Mouse (Mus musculus) forebrain, embryonic 15.5 days (tissue): ENCODE measurements around the gene Fabp2. TPM values are rescaled to one million over a fixed set of nuclear protein-coding genes. Genes with fewer than 3 reads are reported as not detected.
"Not testable (repeated sequence)": the region's sequence is repeated elsewhere in the genome, so short reads cannot be mapped to it uniquely, and the experiment has no call there.

ENCODE experiments used
- ATAC-seq: fragments of 200-750 bp; cut with Nextera tagmentation; replicated peaks from 2 replicates; pipeline ENCODE4 v1.8.0; 2017; ENCODE audit warnings: mild to moderate bottlenecking, moderate TSS enrichment, moderate library complexity
- H3K27ac ChIP-seq: fragments of 300-500 bp; sonication (generic); replicated peaks from 2 replicates; pipeline ENCODE4 v1.5.1; 2015; ENCODE audit warnings: mild to moderate bottlenecking, inconsistent platforms
- H3K27me3 ChIP-seq: fragments of 300-500 bp; sonication (generic); 2 replicates; pipeline ENCODE4 v1.6.1; 2015; ENCODE audit warnings: inconsistent platforms
- H3K36me3 ChIP-seq: fragments of 300-500 bp; sonication (generic); 2 replicates; pipeline ENCODE4 v1.6.1; 2015; ENCODE audit warnings: mild to moderate bottlenecking, inconsistent platforms
- H3K4me1 ChIP-seq: fragments of 300-500 bp; sonication (generic); 2 replicates; pipeline ENCODE4 v1.6.1; 2015; ENCODE audit warnings: inconsistent platforms
- H3K4me2 ChIP-seq: fragments of 300-500 bp; sonication (generic); replicated peaks from 2 replicates; pipeline ENCODE4 v1.6.1; 2015; ENCODE audit warnings: mild to moderate bottlenecking, inconsistent platforms
- H3K4me3 ChIP-seq: fragments of 300-500 bp; sonication (generic); 2 replicates; pipeline ENCODE4 v1.5.1; 2015; ENCODE audit warnings: mild to moderate bottlenecking, inconsistent platforms
- H3K9ac ChIP-seq: fragments of 300-500 bp; sonication (generic); replicated peaks from 2 replicates; pipeline ENCODE4 v1.6.1; 2015; ENCODE audit warnings: mild to moderate bottlenecking, inconsistent platforms
- H3K9me3 ChIP-seq: fragments of 300-500 bp; sonication (generic); 2 replicates; pipeline ENCODE4 v1.6.1; 2016; ENCODE audit warnings: inconsistent platforms
- WGBS: fragments of 180-500 bp; shearing (Covaris S2); methylation state at CpG from one replicate; pipeline ENCODE4 v1.1.7; 2015; ENCODE audit warnings: mixed read lengths; 5-methylcytosine and 5-hydroxymethylcytosine counted together
- polyA plus RNA-seq: library from polyadenylated mRNA; unstranded; fragments of >200 nt; fragmentation: Nextera tagmentation; extraction: Ambion mirVana; gene quantifications from 2 replicates; pipeline ENCODE4 v1.2.1, GENCODE M21; 2015

Gene Fabp2
- polyA plus RNA-seq, 1 experiment from 2014 or later, result not detected

DNA sequence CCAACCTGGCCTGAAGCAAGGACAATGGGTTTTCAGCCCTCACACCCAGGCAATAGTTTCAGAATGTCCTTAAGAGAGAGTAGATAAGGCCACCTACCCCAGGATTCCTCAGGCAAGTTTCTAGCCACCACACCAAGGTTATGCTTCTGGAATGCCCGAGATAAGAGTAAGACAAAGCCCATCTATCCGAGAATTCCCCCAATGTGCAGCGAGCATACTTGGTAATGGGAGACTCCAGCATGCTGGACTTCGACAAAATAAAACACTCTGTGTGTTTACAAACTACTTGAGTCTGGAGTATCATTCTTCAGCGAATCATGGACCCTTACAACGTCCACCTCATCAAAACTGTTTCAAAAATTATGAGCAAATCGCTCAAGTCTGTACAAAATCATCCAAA, 28.3 kb downstream of the Fabp2 start:
- peak overlapping the region; percentile 53; the same call in 1 of the 2 replicates for H3K4me2 ChIP-seq
- no peaks in the 10 kb centered on the region for H3K9me3 ChIP-seq
- no peaks in the 10 kb centered on the region for H3K27me3 ChIP-seq
- peaks cover 4% of the 10 kb centered on the region; the same call in 1 of the 2 replicates for H3K36me3 ChIP-seq
- whole genome bisulfite sequencing, result 76% methylated on average over 7 of the region's 7 CpGs
- no peak for ATAC-seq
- H3K27ac ChIP-seq, result no peak overlapping the region
- no peak overlapping the region for H3K4me3 ChIP-seq
- no peak overlapping the region for H3K9ac ChIP-seq
- peaks cover 13% of the 10 kb centered on the region for H3K4me1 ChIP-seq

DNA sequence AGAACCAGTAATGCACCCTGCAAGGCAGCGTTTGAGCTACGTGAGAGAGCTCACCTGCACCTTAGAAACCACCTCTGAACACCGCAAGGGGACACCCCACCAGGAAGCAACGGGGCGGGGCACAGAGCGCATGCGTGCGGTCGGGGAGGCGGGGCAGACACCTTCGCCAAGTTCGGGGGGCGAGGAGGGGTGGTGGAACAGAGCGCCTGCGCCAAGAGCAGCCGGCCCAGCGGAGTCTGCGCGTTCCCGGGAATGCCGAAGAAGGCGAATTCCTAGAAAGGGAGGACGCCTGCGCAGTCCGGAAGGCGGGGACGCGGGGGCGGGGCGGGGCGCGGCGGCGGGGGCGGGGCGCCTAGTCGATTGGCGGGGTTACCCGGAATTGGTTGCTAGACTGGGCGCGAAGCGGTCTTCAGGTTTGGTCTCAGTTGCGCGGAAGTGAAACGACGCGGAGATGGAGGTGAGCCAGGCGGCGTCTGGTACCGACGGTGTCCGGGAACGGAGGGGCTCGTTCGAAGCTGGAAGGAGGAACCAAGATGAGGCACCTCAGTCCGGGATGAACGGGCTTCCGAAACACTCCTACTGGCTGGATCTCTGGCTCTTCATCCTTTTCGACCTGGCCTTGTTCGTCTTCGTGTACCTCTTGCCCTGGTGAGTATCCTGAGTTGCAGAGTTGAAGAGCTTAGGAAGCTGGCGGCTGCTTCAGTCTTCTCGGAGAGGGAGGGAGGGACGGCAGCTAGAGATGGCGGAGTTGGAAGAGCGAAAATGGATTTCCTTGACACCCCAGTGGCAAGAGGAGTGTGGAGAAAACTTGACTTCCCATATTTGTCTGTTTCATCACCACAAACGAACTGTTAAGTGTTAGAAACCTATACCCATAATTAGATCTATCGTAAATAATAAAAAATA, 29.4 kb downstream of the Fabp2 start, which contains the start of gene 1810037I17Rik:
Gene 1810037I17Rik (plus strand): TSS at position 195 of the 906 bp plus-strand sequence.
- H3K9ac ChIP-seq, result peak within 1 kb of the TSS; percentile 67
- ATAC-seq, result peak; percentile 99
- under 1% methylated on average over 67 of the region's 68 CpGs for WGBS

DNA sequence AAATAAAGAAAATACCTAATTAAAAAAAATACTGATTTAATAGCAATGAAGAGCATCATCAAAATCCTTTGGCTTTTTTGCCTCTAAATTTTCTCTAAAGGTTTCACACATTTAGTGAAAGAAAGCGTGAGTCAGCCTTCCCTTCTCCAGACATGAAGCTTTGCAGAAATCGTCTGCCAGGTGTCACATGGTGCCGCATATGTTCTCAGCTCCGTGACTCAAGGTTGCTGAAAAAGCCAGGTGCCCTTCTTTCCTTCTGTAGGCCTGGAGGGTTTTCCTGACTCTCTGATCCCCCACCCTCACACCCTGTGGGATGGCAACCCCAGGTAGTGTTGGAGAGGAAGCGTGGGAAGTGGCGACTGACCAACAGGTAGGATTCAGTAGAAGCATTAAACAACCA, 34.9 kb downstream of the Fabp2 start:
- peaks cover 4% of the 10 kb centered on the region; the same call in 1 of the 2 replicates for H3K36me3 ChIP-seq
- H3K9ac ChIP-seq, result no peak overlapping the region
- ATAC-seq, result no peak
- no peaks in the 10 kb centered on the region for H3K9me3 ChIP-seq
- H3K4me1 ChIP-seq, result peaks cover 13% of the 10 kb centered on the region
- no peak overlapping the region for H3K27ac ChIP-seq
- 89% methylated on average over 6 of the region's 6 CpGs for whole genome bisulfite sequencing
- H3K4me2 ChIP-seq, result no peak overlapping the region
- H3K27me3 ChIP-seq, result no peaks in the 10 kb centered on the region
- no peak overlapping the region for H3K4me3 ChIP-seq

More for the DNA sequence above, 29.4 kb downstream of the Fabp2 start, which contains the start of gene 1810037I17Rik:
- H3K4me1 ChIP-seq, result peaks cover 13% of the 10 kb centered on the region
- H3K4me3 ChIP-seq, result peak within 1 kb of the TSS; percentile 63
- peaks cover 4% of the 10 kb centered on the region; the same call in 1 of the 2 replicates for H3K36me3 ChIP-seq
- no peaks in the 10 kb centered on the region for H3K9me3 ChIP-seq
- H3K27ac ChIP-seq, result peak within 1 kb of the TSS; percentile 84
- H3K4me2 ChIP-seq, result peak within 1 kb of the TSS; percentile 53
- no peaks in the 10 kb centered on the region for H3K27me3 ChIP-seq

- no peaks in the 10 kb centered on the region for H3K9me3 ChIP-seq
- WGBS, result 89% methylated on average over 1 of the region's 1 CpGs
- no peak overlapping the region for H3K9ac ChIP-seq
- H3K27me3 ChIP-seq, result no peaks in the 10 kb centered on the region
- 0 out of 2 replicates have a peak, but pooled peaks cover under 1% of the 10 kb centered on the region for H3K36me3 ChIP-seq
- no peaks in the 10 kb centered on the region for H3K4me1 ChIP-seq
- H3K4me3 ChIP-seq, result no peak overlapping the region
- no peak overlapping the region for H3K27ac ChIP-seq
- H3K4me2 ChIP-seq, result no peak overlapping the region
- no peak for ATAC-seq
Observed at GRCm38 (mm10) chr3:122932466-122932865, 37.6 kb downstream of the Fabp2 start.

DNA sequence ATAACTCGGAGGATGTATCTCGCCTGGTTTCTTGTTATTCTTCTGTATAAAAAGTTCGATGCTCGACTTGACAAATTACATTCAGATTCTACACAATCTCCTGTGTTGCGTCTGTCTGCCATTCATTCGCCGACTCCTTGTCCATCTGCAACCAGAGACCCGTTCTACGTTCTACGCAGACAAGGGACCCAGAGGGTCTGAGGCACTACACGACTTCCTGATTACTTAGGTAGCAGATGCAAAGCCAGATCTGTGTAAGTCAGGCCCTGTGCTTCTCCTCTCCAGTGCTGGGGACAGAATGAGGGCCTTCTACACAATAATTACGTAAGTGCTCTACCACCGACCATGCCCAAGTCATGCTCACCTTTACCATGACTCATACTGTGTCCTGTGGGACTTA, 42.3 kb downstream of the Fabp2 start:
- H3K27ac ChIP-seq, H3K9ac ChIP-seq, H3K4me3 ChIP-seq, H3K4me2 ChIP-seq, H3K27me3 ChIP-seq, H3K36me3 ChIP-seq, H3K4me1 ChIP-seq, H3K9me3 ChIP-seq, ATAC-seq: not testable (repeated sequence)
- 67% methylated on average over 13 of the region's 13 CpGs for WGBS

DNA sequence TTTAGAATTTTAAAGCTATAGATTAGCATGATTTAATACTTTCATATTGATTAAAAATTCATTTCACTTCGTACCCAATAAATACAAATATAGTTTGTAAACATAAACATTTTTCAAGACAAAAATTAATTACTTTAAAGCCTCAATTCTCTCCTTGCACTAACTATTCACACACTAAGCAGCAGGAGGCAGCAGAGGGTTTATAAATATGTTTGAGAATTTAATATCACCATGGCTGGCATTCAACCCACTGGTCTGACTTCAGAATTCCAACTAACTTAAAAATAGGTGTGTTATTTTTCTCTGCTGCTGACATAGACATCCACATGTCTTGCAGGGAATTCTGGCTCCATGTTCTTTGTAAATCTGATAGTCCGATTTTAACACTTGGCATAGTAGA, 44.3 kb downstream of the Fabp2 start:
- H3K36me3 ChIP-seq, result no peaks in the 10 kb centered on the region
- H3K4me3 ChIP-seq, result no peak overlapping the region
- no peak overlapping the region for H3K9ac ChIP-seq
- H3K9me3 ChIP-seq, result no peaks in the 10 kb centered on the region
- no peak for ATAC-seq
- H3K4me1 ChIP-seq, result no peaks in the 10 kb centered on the region
- H3K4me2 ChIP-seq, result no peak overlapping the region
- no peak overlapping the region for H3K27ac ChIP-seq
- 81% methylated on average over 2 of the region's 2 CpGs for WGBS
- no peaks in the 10 kb centered on the region for H3K27me3 ChIP-seq

DNA sequence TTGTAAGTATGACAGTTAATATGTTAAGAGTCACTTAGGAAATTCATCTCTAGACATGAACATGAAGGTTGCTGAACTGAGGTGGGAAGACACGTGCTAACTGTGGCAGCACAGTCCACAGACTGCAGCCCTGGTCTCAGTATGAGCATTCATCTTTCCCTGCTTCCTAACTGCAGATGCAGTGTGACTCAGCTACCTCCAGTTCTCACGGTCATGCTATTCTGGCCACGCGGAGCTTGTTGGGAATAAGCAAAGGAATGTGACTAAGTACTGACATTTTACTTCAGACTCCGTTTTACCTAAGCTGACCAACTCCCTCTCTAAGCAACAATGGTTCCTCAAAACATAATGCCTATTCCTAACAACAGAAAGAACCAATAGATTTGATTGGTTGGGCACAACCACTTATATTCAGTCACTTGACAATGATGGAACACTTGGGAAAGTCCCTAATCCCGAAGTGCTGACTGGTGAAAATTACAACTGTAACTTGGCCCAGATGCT, 48.6 kb downstream of the Fabp2 start:
- H3K9me3 ChIP-seq, result no peaks in the 10 kb centered on the region
- H3K27ac ChIP-seq, result no peak overlapping the region
- H3K4me2 ChIP-seq, result no peak overlapping the region
- H3K27me3 ChIP-seq, result no peaks in the 10 kb centered on the region
- no peaks in the 10 kb centered on the region for H3K36me3 ChIP-seq
- no peak overlapping the region for H3K4me3 ChIP-seq
- H3K9ac ChIP-seq, result no peak overlapping the region
- H3K4me1 ChIP-seq, result no peaks in the 10 kb centered on the region
- no peak for ATAC-seq
- WGBS, result 81% methylated on average over 6 of the region's 6 CpGs

Other genes with a start within 250 kb of the Fabp2 start
- gene Pde5a, start 166.1 kb upstream of the Fabp2 start, polyA plus RNA-seq, result 3.0 and 3.2 TPM in 2 replicates
- gene Gm10959, start 24.3 kb downstream of the Fabp2 start, polyA plus RNA-seq, result not detected in 2 replicates
- 90.1 and 95.4 TPM in 2 replicates for gene 1810037I17Rik, start 29.1 kb downstream of the Fabp2 start, polyA plus RNA-seq
- gene Usp53, start 89.4 kb downstream of the Fabp2 start, polyA plus RNA-seq, result 4.9 and 5.3 TPM in 2 replicates
- not detected in 2 replicates for gene Myoz2, start 139.9 kb downstream of the Fabp2 start, polyA plus RNA-seq